Mouse (Mus musculus) ES-E14 (cell line): ENCODE measurements around the gene Ppp2r2c.

Experiments
- CHD2 ChIP-seq: IDR thresholded peaks from 2 replicates; pipeline ENCODE4 v1.6.1; 2014; ENCODE audit warnings: mild to moderate bottlenecking, low read depth, low read length, inconsistent platforms
- HCFC1 ChIP-seq: IDR thresholded peaks from 2 replicates; pipeline ENCODE4 v1.6.1; 2012; ENCODE audit warnings: low read length, inconsistent platforms, borderline replicate concordance; ENCODE audit not compliant: insufficient read depth
- MAFK ChIP-seq: IDR thresholded peaks from 2 replicates; pipeline ENCODE4 v1.6.1; 2014; ENCODE audit warnings: mild to moderate bottlenecking, low read depth, low read length, inconsistent platforms; ENCODE audit not compliant: insufficient read depth
- ZC3H11A ChIP-seq: IDR thresholded peaks from 2 replicates; pipeline ENCODE4 v1.6.1; 2012; ENCODE audit warnings: low read depth, mild to moderate bottlenecking, inconsistent platforms, low read length, borderline replicate concordance
- ZNF384 ChIP-seq: IDR thresholded peaks from 2 replicates; pipeline ENCODE4 v1.6.1; 2012; ENCODE audit warnings: low read depth, low read length, inconsistent platforms

- TF ChIP-seq CHD2 (no peak), HCFC1 (no peak), ZNF384 (no peak), ZC3H11A (no peak), MAFK (no peak)
These were observed 43.5 kb downstream of the Ppp2r2c start for GRCm38 (mm10) chr5:36911759-36912352.
